Mouse (Mus musculus) forebrain, embryonic 12.5 days (tissue): ENCODE measurements at regions not wholly inside any gene's neighbourhood (a gene's known extent, or its start where the extent isn't known, plus 50 kb on each side); places are given as distances from the start of the nearest gene placed in this dataset.

Experiments
- ATAC-seq: fragments of 200-750 bp; cut with Nextera tagmentation; 2 replicates; pipeline ENCODE4 v1.8.0; 2017; ENCODE audit warnings: moderate TSS enrichment; ENCODE audit not compliant: low FRiP score
- H3K27ac ChIP-seq: fragments of 300-500 bp; sonication (generic); 2 replicates; pipeline ENCODE4 v1.5.1; 2016; ENCODE audit warnings: mild to moderate bottlenecking
- H3K27me3 ChIP-seq: fragments of 300-500 bp; sonication (generic); 2 replicates; pipeline ENCODE4 v1.6.1; 2016; ENCODE audit warnings: mild to moderate bottlenecking
- H3K36me3 ChIP-seq: fragments of 300-500 bp; sonication (generic); replicated peaks from 2 replicates; pipeline ENCODE4 v1.6.1; 2016; ENCODE audit warnings: mild to moderate bottlenecking
- H3K4me1 ChIP-seq: fragments of 300-500 bp; sonication (generic); 2 replicates; pipeline ENCODE4 v1.6.1; 2016
- H3K4me2 ChIP-seq: fragments of 300-500 bp; sonication (generic); 2 replicates; pipeline ENCODE4 v1.6.1; 2016; ENCODE audit warnings: mild to moderate bottlenecking, moderate library complexity
- H3K4me3 ChIP-seq: fragments of 300-500 bp; sonication (generic); replicated peaks from 2 replicates; pipeline ENCODE4 v1.5.1; 2016; ENCODE audit warnings: mild to moderate bottlenecking
- H3K9ac ChIP-seq: fragments of 300-500 bp; sonication (generic); 2 replicates; pipeline ENCODE4 v1.6.1; 2016; ENCODE audit warnings: mild to moderate bottlenecking
- H3K9me3 ChIP-seq: fragments of 300-500 bp; sonication (generic); 2 replicates; pipeline ENCODE4 v1.6.1; 2016
- WGBS: fragments of 180-500 bp; shearing (Covaris S2); methylation state at CpG from one replicate; pipeline ENCODE4 v1.1.7; 2016; 5-methylcytosine and 5-hydroxymethylcytosine counted together

DNA sequence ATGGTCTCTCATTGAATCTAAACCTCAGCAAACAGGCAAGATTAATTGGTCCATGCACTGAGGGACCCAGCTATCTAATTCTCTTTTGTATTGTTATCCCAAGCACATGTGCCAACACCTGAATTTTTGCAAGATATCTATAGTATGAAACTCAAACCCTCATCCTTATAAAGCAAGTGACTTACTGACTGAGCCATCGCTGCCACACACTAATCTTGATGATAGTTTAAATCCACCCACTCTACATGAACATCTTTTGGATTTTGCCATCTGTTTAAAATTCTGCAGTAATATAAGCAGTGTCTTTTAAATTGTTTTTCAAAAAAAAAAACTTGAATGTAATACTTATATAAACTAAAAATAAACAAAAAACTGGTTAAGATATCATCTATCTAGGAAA is 280.9 kb downstream of the Pcdh10 start:
- H3K4me2 ChIP-seq: no peak overlapping the region
- WGBS: 95% methylated on average over 1 of the region's 1 CpGs

DNA sequence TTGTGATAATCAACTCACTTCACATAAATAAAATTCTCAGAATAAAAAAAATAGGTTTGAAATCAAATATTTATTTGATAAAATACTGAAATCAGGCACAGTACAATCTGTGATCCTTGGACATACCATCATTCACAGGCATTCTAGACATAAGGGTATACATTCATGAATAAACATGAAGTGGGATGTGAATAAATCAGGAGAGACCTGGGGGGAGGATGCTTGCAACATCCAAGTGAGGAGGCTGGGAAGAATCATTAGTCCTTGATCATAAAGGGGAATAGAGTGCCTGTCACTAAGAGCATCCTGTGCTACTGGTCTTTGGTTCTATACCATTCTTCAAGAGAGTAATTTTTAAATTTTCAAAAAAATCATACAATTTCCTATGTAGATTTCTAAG is 292.2 kb downstream of the Pcdh10 start:
- Histone ChIP-seq H3K9ac (no peak overlapping the region), H3K4me2 (no peak overlapping the region), H3K36me3 (no peaks in the 10 kb centered on the region), H3K27me3 (no peaks in the 10 kb centered on the region), H3K4me1 (no peaks in the 10 kb centered on the region), H3K27ac (no peak overlapping the region), H3K4me3 (no peak overlapping the region), H3K9me3 (no peaks in the 10 kb centered on the region)
- peak; percentile 41; the same call in 1 of the 2 replicates for ATAC-seq

More for the DNA sequence above, 280.9 kb downstream of the Pcdh10 start:
- Histone ChIP-seq H3K9ac (no peak overlapping the region), H3K27me3 (no peaks in the 10 kb centered on the region), H3K36me3 (no peaks in the 10 kb centered on the region), H3K27ac (no peak overlapping the region), H3K4me3 (no peak overlapping the region), H3K4me1 (no peaks in the 10 kb centered on the region), H3K9me3 (no peaks in the 10 kb centered on the region)
- no peak for ATAC-seq

DNA sequence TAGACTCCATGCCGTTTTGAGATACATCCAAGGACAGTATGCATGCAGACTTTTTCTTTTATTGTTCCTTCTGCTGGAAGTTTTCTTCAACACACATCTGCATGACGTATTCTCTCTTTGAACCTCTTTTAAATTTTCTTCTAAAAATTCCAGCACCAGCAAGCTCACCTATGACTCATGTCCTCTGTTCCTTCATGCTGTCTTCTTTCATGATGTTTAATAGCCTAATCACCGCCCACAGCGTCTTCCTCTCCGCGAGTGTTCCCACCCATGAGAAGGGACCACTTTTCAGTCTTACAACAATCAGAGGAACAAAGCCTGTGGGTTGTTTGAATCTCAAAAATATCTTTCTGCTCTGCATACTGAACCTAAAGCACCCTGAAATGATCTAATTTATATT is 299.5 kb downstream of the Pcdh10 start:
- 91% methylated on average over 6 of the region's 6 CpGs for WGBS
- no peak overlapping the region for H3K27ac ChIP-seq

DNA sequence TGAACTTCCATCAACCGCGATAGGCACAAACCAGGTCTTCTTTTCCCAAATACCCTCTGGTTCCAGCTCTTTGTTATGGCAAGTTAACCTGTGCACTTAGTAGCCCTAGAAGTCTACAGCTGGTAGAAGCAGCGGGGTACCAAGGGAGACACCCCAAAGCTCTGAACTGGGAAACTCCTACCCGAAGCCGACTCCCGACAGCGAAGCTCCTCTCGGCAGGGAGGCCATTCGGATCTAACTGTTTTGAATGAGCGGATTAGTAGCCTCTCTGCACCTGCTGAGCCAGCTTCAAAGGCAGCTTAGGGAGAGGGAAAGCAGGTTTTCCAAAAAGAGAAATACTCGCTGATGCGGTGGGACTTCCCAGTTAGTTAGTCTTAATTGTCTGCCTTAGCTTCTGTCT is 303.2 kb downstream of the Pcdh10 start:
- Histone ChIP-seq H3K4me1 (peaks cover 8% of the 10 kb centered on the region), H3K36me3 (no peaks in the 10 kb centered on the region), H3K27ac (no peak overlapping the region), H3K4me3 (peak overlapping the region; percentile 19; the same call in 1 of the 2 replicates), H3K4me2 (peak overlapping the region; percentile 45), H3K9ac (no peak overlapping the region), H3K9me3 (no peaks in the 10 kb centered on the region), H3K27me3 (no peaks in the 10 kb centered on the region)
- WGBS: 1% methylated on average over 12 of the region's 12 CpGs
- 0 out of 2 replicates have a peak, but pooled peaks have one; percentile 33 for ATAC-seq

More for the DNA sequence above, 299.5 kb downstream of the Pcdh10 start:
- no peaks in the 10 kb centered on the region for H3K27me3 ChIP-seq
- H3K4me1 ChIP-seq: peaks cover 8% of the 10 kb centered on the region
- H3K36me3 ChIP-seq: no peaks in the 10 kb centered on the region
- ATAC-seq: no peak
- H3K4me2 ChIP-seq: no peak overlapping the region
- no peak overlapping the region for H3K9ac ChIP-seq
- no peak overlapping the region for H3K4me3 ChIP-seq
- H3K9me3 ChIP-seq: no peaks in the 10 kb centered on the region

DNA sequence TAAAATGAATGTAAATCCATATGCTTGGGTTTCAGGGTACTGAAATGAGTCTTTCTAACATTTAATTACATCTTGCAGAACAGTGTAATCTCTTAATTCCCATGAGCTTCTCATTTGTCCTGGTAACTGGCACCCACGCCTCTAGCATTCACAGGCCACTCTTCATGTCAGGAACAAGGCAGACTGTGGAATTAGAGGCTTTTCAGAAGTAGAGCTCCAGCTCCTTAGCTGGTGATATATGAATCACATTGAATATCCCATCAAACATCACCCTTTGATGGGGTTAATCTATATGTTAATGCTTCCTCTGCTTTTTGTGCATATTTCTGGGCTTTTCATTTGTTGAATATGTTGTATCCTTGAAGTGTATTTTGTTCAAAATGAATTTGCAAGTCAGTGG is 329.7 kb downstream of the Pcdh10 start:
- no peaks in the 10 kb centered on the region for H3K4me1 ChIP-seq
- no peak overlapping the region for H3K27ac ChIP-seq
- no peaks in the 10 kb centered on the region for H3K9me3 ChIP-seq
- no peak overlapping the region for H3K9ac ChIP-seq
- H3K4me2 ChIP-seq: no peak overlapping the region
- H3K36me3 ChIP-seq: no peaks in the 10 kb centered on the region
- H3K27me3 ChIP-seq: no peaks in the 10 kb centered on the region
- 54% methylated on average over 1 of the region's 1 CpGs for whole genome bisulfite sequencing
- ATAC-seq: no peak
- H3K4me3 ChIP-seq: no peak overlapping the region
